Mouse (Mus musculus) olfactory bulb, adult 2 months (tissue): ENCODE data around the gene Btn2a2. TPM values are rescaled to one million over a fixed set of nuclear protein-coding genes. Genes with fewer than 3 reads are reported as not detected.
A peak's percentile ranks its signal among the peaks of the same experiment; 100 is the strongest.
"Not testable (repeated sequence)": the region's sequence is repeated elsewhere in the genome, so short reads cannot be mapped to it uniquely, and the experiment has no call there.

Source experiments
- H3K27ac ChIP-seq: fragments of 200-500 bp; 2 replicates; pipeline ENCODE4 v1.5.1; 2012; ENCODE audit warnings: low read depth, low read length; ENCODE audit not compliant: insufficient read depth
- H3K4me1 ChIP-seq: fragments of 200-500 bp; 2 replicates; pipeline ENCODE4 v1.6.1; 2012; ENCODE audit warnings: low read length; ENCODE audit not compliant: control insufficient read depth, insufficient read depth
- H3K4me3 ChIP-seq: fragments of 200-500 bp; 2 replicates; pipeline ENCODE4 v1.5.1; 2012; ENCODE audit warnings: mild to moderate bottlenecking, low read depth, low read length, moderate library complexity; ENCODE audit not compliant: insufficient read depth
- CTCF ChIP-seq: fragments of 200-500 bp; IDR thresholded peaks from 2 replicates; pipeline ENCODE4 v1.5.1; 2012; ENCODE audit warnings: low read depth, mild to moderate bottlenecking, low read length, moderate library complexity; ENCODE audit not compliant: insufficient read depth
- POLR2A ChIP-seq: fragments of 200-500 bp; IDR thresholded peaks from 2 replicates; pipeline ENCODE4 v1.6.1; 2012; ENCODE audit warnings: mild to moderate bottlenecking, low read depth, low read length, moderate library complexity; ENCODE audit not compliant: insufficient read depth
- WGBS: fragments of 180-500 bp; shearing (Covaris S2); methylation state at CpG from one replicate; pipeline ENCODE4 v1.1.7; 2018; 5-methylcytosine and 5-hydroxymethylcytosine counted together
- polyA plus RNA-seq: library from polyadenylated mRNA; stranded (reverse); fragments of >200 nt; gene quantifications from 2 replicates; pipeline ENCODE4 v1.2.4, GENCODE M21; 2012; ENCODE audit warnings: low replicate concordance; ENCODE audit not compliant: missing spikeins, insufficient read depth, insufficient read length

Gene Btn2a2
- not detected in 2 replicates for polyA plus RNA-seq

GRCm38 (mm10) chr13:23488400-23489322 is at the start of gene Btn2a2:
Gene Btn2a2 (minus strand): TSS chr13:23488857.
- WGBS: 9% methylated on average over 14 of the region's 14 CpGs
- peaks cover 9% of the 10 kb centered on the region for H3K4me1 ChIP-seq
- no peak for TF ChIP-seq CTCF
- TF ChIP-seq POLR2A: no peak

GRCm38 (mm10) chr13:23538249-23538648 is 49.6 kb upstream of the Btn2a2 start:
- H3K4me3 ChIP-seq: no peak overlapping the region
- H3K27ac ChIP-seq: no peak overlapping the region
- TF ChIP-seq CTCF (no peak), POLR2A (no peak)
- H3K4me1 ChIP-seq: peaks cover 9% of the 10 kb centered on the region; the same call in 1 of the 2 replicates
- 69% methylated on average over 5 of the region's 5 CpGs for WGBS

More at GRCm38 (mm10) chr13:23488400-23489322, at the start of gene Btn2a2:
- Histone ChIP-seq H3K4me3 (peak within 1 kb of the TSS; percentile 17), H3K27ac (no peak within 1 kb of the TSS)

- Histone ChIP-seq H3K4me1 (peaks cover 12% of the 10 kb centered on the region), H3K4me3 (no peak overlapping the region), H3K27ac (no peak overlapping the region)
- TF ChIP-seq CTCF: no peak
- TF ChIP-seq POLR2A: no peak
- 77% methylated on average over 3 of the region's 3 CpGs for WGBS
Measured at GRCm38 (mm10) chr13:23537006-23537710, 48.5 kb upstream of the Btn2a2 start.

GRCm38 (mm10) chr13:23536076-23536822 is 47.6 kb upstream of the Btn2a2 start:
- no peak for TF ChIP-seq POLR2A
- no peak for TF ChIP-seq CTCF
- no peak overlapping the region for H3K27ac ChIP-seq
- peaks cover 12% of the 10 kb centered on the region for H3K4me1 ChIP-seq
- H3K4me3 ChIP-seq: no peak overlapping the region
- 14% methylated on average over 7 of the region's 7 CpGs for WGBS

GRCm38 (mm10) chr13:23535137-23536075 is 46.7 kb upstream of the Btn2a2 start, which contains the start of gene Hist1h3g:
Gene Hist1h3g (plus strand): TSS chr13:23535422.
- H3K4me3 ChIP-seq: peak within 1 kb of the TSS; percentile 64
- whole genome bisulfite sequencing: under 1% methylated on average over 54 of the region's 62 CpGs
- H3K4me1 ChIP-seq: peaks cover 12% of the 10 kb centered on the region
- H3K27ac ChIP-seq: not testable (repeated sequence)

GRCm38 (mm10) chr13:23534368-23535131 is 45.9 kb upstream of the Btn2a2 start:
- no peak for TF ChIP-seq CTCF
- TF ChIP-seq POLR2A: no peak
- WGBS: under 1% methylated on average over 15 of the region's 15 CpGs
- Histone ChIP-seq H3K4me1 (peaks cover 12% of the 10 kb centered on the region), H3K27ac (no peak overlapping the region), H3K4me3 (no peak overlapping the region)

- WGBS: under 1% methylated on average over 29 of the region's 53 CpGs
- H3K4me3 ChIP-seq: peak within 1 kb of the TSS; percentile 50
- H3K27ac ChIP-seq: peak within 1 kb of the TSS; percentile 69; the same call in 1 of the 2 replicates
- H3K4me1 ChIP-seq: peaks cover 12% of the 10 kb centered on the region
Measured at GRCm38 (mm10) chr13:23533560-23534367, 45.1 kb upstream of the Btn2a2 start, which contains the start of gene Hist1h2af. Gene Hist1h2af (plus strand): TSS chr13:23533906.
